Mouse (Mus musculus) brain, embryonic 14.5 days (tissue): ENCODE data around the gene Smarca2.

Experiments
- CTCF ChIP-seq: fragments of 200-500 bp; IDR thresholded peaks from 2 replicates; pipeline ENCODE4 v1.5.1; 2012; ENCODE audit warnings: inconsistent platforms, mild to moderate bottlenecking, moderate library complexity, borderline replicate concordance; ENCODE audit not compliant: insufficient read depth, insufficient read length; ENCODE audit errors: extremely low read depth
- POLR2A ChIP-seq: fragments of 200-500 bp; IDR thresholded peaks from 2 replicates; pipeline ENCODE4 v1.6.1; 2012; ENCODE audit warnings: mild to moderate bottlenecking, inconsistent platforms, borderline replicate concordance; ENCODE audit not compliant: poor library complexity, insufficient read depth, insufficient read length, severe bottlenecking; ENCODE audit errors: extremely low read depth

- TF ChIP-seq CTCF (no peak), POLR2A (no peak)
Measured at GRCm38 (mm10) chr19:26645016-26645415, 40.2 kb downstream of the Smarca2 start.
